Mouse (Mus musculus): ENCODE measurements around the gene Rab3gap2.

GRCm38 (mm10) chr1:185296850-185297249 lies 92.9 kb downstream of the Rab3gap2 start:
- no peak for TF ChIP-seq CTCF (IDR thresholded peaks at IDR 0.05; ENCODE audit: low read depth, low read length)
- TF ChIP-seq POLR2AphosphoS5 (IDR thresholded peaks at IDR 0.05; ENCODE audit: insufficient replicate concordance, low read depth, low read length), result no peak

Data from G1E (cell line).